Mouse (Mus musculus): ENCODE results near the gene Fbf1. TPM values are rescaled to one million over a fixed set of nuclear protein-coding genes. Genes with fewer than 3 reads are reported as not detected.

The Fbf1 gene
- polyA plus RNA-seq, 1 experiment from 2014 or later = 80.8 TPM

- no peak for ATAC-seq (ENCODE audit: low FRiP score)
- WGBS = 92% methylated on average over 22 of the region's 22 CpGs
- H3K9ac ChIP-seq = no peak overlapping the region
Measured at GRCm38 (mm10) chr11:116174775-116175448, 6.9 kb upstream of the Fbf1 start.

GRCm38 (mm10) chr11:116171959-116172358 is 4.0 kb upstream of the Fbf1 start:
- ATAC-seq (ENCODE audit: low FRiP score) = no peak
- WGBS = 93% methylated on average over 2 of the region's 2 CpGs
- peaks cover 46% of the 10 kb centered on the region for H3K36me3 ChIP-seq (replicated peaks)

More at GRCm38 (mm10) chr11:116174775-116175448, 6.9 kb upstream of the Fbf1 start:
- peaks cover 70% of the 10 kb centered on the region for H3K36me3 ChIP-seq (replicated peaks)
- H3K4me1 ChIP-seq = no peaks in the 10 kb centered on the region
- no peak overlapping the region for H3K4me2 ChIP-seq
- H3K27me3 ChIP-seq = no peaks in the 10 kb centered on the region
- H3K9me3 ChIP-seq = no peaks in the 10 kb centered on the region
- no peak overlapping the region for H3K4me3 ChIP-seq (replicated peaks)
- H3K27ac ChIP-seq = no peak overlapping the region

GRCm38 (mm10) chr11:116170003-116170800 is 2.2 kb upstream of the Fbf1 start:
- H3K9ac ChIP-seq = no peak overlapping the region
- 85% methylated on average over 5 of the region's 5 CpGs for WGBS
- ATAC-seq (ENCODE audit: low FRiP score) = no peak
- no peaks in the 10 kb centered on the region for H3K27me3 ChIP-seq
- no peaks in the 10 kb centered on the region for H3K9me3 ChIP-seq
- no peak overlapping the region for H3K4me3 ChIP-seq (replicated peaks)
- H3K27ac ChIP-seq = no peak overlapping the region
- peaks cover 17% of the 10 kb centered on the region for H3K4me1 ChIP-seq
- H3K36me3 ChIP-seq (replicated peaks) = peaks cover 40% of the 10 kb centered on the region
- no peak overlapping the region for H3K4me2 ChIP-seq

More at GRCm38 (mm10) chr11:116171959-116172358, 4.0 kb upstream of the Fbf1 start:
- Histone ChIP-seq H3K4me2 (no peak overlapping the region), H3K4me1 (peaks cover 4% of the 10 kb centered on the region), H3K27me3 (no peaks in the 10 kb centered on the region), H3K4me3 (replicated peaks) (no peak overlapping the region), H3K9me3 (no peaks in the 10 kb centered on the region), H3K27ac (no peak overlapping the region), H3K9ac (no peak overlapping the region)

GRCm38 (mm10) chr11:116169214-116169613 is 1.2 kb upstream of the Fbf1 start:
- no peak for ATAC-seq (ENCODE audit: low FRiP score)
- H3K4me1 ChIP-seq = peaks cover 20% of the 10 kb centered on the region
- no peak overlapping the region for H3K4me3 ChIP-seq (replicated peaks)
- H3K9ac ChIP-seq = no peak overlapping the region
- 83% methylated on average over 3 of the region's 3 CpGs for WGBS
- H3K27ac ChIP-seq = no peak overlapping the region
- no peak overlapping the region for H3K4me2 ChIP-seq
- H3K27me3 ChIP-seq = no peaks in the 10 kb centered on the region
- H3K36me3 ChIP-seq (replicated peaks) = peaks cover 40% of the 10 kb centered on the region
- no peaks in the 10 kb centered on the region for H3K9me3 ChIP-seq

- peaks cover 30% of the 10 kb centered on the region for H3K4me1 ChIP-seq
- H3K27ac ChIP-seq = peak overlapping the region; percentile 92
- 8% methylated on average over 6 of the region's 6 CpGs for WGBS
- ATAC-seq (ENCODE audit: low FRiP score) = no peak
- H3K36me3 ChIP-seq (replicated peaks) = peaks cover 31% of the 10 kb centered on the region
- no peaks in the 10 kb centered on the region for H3K9me3 ChIP-seq
- H3K9ac ChIP-seq = peak overlapping the region; percentile 79
- H3K27me3 ChIP-seq = no peaks in the 10 kb centered on the region
- peak overlapping the region; percentile 80 for H3K4me2 ChIP-seq
- H3K4me3 ChIP-seq (replicated peaks) = peak overlapping the region; percentile 77
Measured at GRCm38 (mm10) chr11:116167232-116167631, 734 bp downstream of the Fbf1 start.

GRCm38 (mm10) chr11:116163002-116163401 is 5.0 kb downstream of the Fbf1 start:
- no peak overlapping the region; the same call in 1 of the 2 replicates for H3K9ac ChIP-seq
- 31% methylated on average over 9 of the region's 9 CpGs for WGBS
- 0 out of 2 replicates have a peak overlapping the region, but pooled peaks have one; percentile 6 for H3K4me2 ChIP-seq
- no peaks in the 10 kb centered on the region for H3K9me3 ChIP-seq
- H3K4me3 ChIP-seq (replicated peaks) = no peak overlapping the region
- H3K4me1 ChIP-seq = peaks cover 33% of the 10 kb centered on the region
- peaks cover 65% of the 10 kb centered on the region for H3K36me3 ChIP-seq (replicated peaks)
- H3K27me3 ChIP-seq = no peaks in the 10 kb centered on the region
- 0 out of 2 replicates have a peak overlapping the region, but pooled peaks have one; percentile 13 for H3K27ac ChIP-seq
- ATAC-seq (ENCODE audit: low FRiP score) = no peak

- Histone ChIP-seq H3K4me1 (peaks cover 31% of the 10 kb centered on the region), H3K9ac (no peak overlapping the region), H3K27me3 (no peaks in the 10 kb centered on the region), H3K36me3 (replicated peaks) (peaks cover 74% of the 10 kb centered on the region), H3K27ac (0 out of 2 replicates have a peak overlapping the region, but pooled peaks have one; percentile 13), H3K4me2 (no peak overlapping the region), H3K9me3 (no peaks in the 10 kb centered on the region), H3K4me3 (replicated peaks) (no peak overlapping the region)
- no peak for ATAC-seq (ENCODE audit: low FRiP score)
- 68% methylated on average over 10 of the region's 10 CpGs for WGBS
Measured at GRCm38 (mm10) chr11:116162146-116162545, 5.8 kb downstream of the Fbf1 start.

GRCm38 (mm10) chr11:116161312-116161711 is 6.7 kb downstream of the Fbf1 start:
- H3K36me3 ChIP-seq (replicated peaks) = peaks cover 82% of the 10 kb centered on the region
- no peak overlapping the region for H3K9ac ChIP-seq

GRCm38 (mm10) chr11:116150960-116151359 is 17.0 kb downstream of the Fbf1 start:
- WGBS = 97% methylated on average over 2 of the region's 2 CpGs
- ATAC-seq (ENCODE audit: low FRiP score) = no peak
- peaks cover 100% of the 10 kb centered on the region for H3K36me3 ChIP-seq (replicated peaks)
- H3K4me3 ChIP-seq (replicated peaks) = no peak overlapping the region
- H3K27me3 ChIP-seq = no peaks in the 10 kb centered on the region
- H3K4me2 ChIP-seq = no peak overlapping the region
- no peaks in the 10 kb centered on the region for H3K4me1 ChIP-seq
- no peak overlapping the region for H3K9ac ChIP-seq
- no peaks in the 10 kb centered on the region for H3K9me3 ChIP-seq
- H3K27ac ChIP-seq = no peak overlapping the region

More at GRCm38 (mm10) chr11:116161312-116161711, 6.7 kb downstream of the Fbf1 start:
- Histone ChIP-seq H3K27me3 (no peaks in the 10 kb centered on the region), H3K4me3 (replicated peaks) (no peak overlapping the region), H3K27ac (no peak overlapping the region), H3K9me3 (no peaks in the 10 kb centered on the region), H3K4me2 (no peak overlapping the region), H3K4me1 (peaks cover 22% of the 10 kb centered on the region)
- no peak for ATAC-seq (ENCODE audit: low FRiP score)
- WGBS = 72% methylated on average over 12 of the region's 12 CpGs

- 89% methylated on average over 6 of the region's 6 CpGs for WGBS
- H3K4me3 ChIP-seq (replicated peaks) = no peak overlapping the region
- no peak overlapping the region for H3K9ac ChIP-seq
- H3K36me3 ChIP-seq (replicated peaks) = peaks cover 100% of the 10 kb centered on the region
- no peaks in the 10 kb centered on the region for H3K9me3 ChIP-seq
- H3K4me1 ChIP-seq = no peaks in the 10 kb centered on the region
- H3K4me2 ChIP-seq = no peak overlapping the region
- no peak overlapping the region for H3K27ac ChIP-seq
- H3K27me3 ChIP-seq = no peaks in the 10 kb centered on the region
- no peak for ATAC-seq (ENCODE audit: low FRiP score)
Measured at GRCm38 (mm10) chr11:116149341-116149740, 18.6 kb downstream of the Fbf1 start.

- H3K9ac ChIP-seq = no peak overlapping the region
- no peak overlapping the region for H3K27ac ChIP-seq
- H3K4me3 ChIP-seq (replicated peaks) = no peak overlapping the region
- H3K4me2 ChIP-seq = no peak overlapping the region
- no peaks in the 10 kb centered on the region for H3K9me3 ChIP-seq
- peaks cover 100% of the 10 kb centered on the region for H3K36me3 ChIP-seq (replicated peaks)
- no peak for ATAC-seq (ENCODE audit: low FRiP score)
- no peaks in the 10 kb centered on the region for H3K4me1 ChIP-seq
- 72% methylated on average over 20 of the region's 20 CpGs for WGBS
- no peaks in the 10 kb centered on the region for H3K27me3 ChIP-seq
Measured at GRCm38 (mm10) chr11:116148761-116149221, 19.2 kb downstream of the Fbf1 start.

- no peak overlapping the region for H3K27ac ChIP-seq
- H3K4me3 ChIP-seq (replicated peaks) = no peak overlapping the region
- no peaks in the 10 kb centered on the region for H3K9me3 ChIP-seq
- no peak overlapping the region for H3K9ac ChIP-seq
- peaks cover 100% of the 10 kb centered on the region for H3K36me3 ChIP-seq (replicated peaks)
- ATAC-seq (ENCODE audit: low FRiP score) = no peak
- no peak overlapping the region for H3K4me2 ChIP-seq
- H3K27me3 ChIP-seq = no peaks in the 10 kb centered on the region
- WGBS = 80% methylated on average over 25 of the region's 25 CpGs
- no peaks in the 10 kb centered on the region for H3K4me1 ChIP-seq
Measured at GRCm38 (mm10) chr11:116146294-116146985, 21.5 kb downstream of the Fbf1 start.
